Mouse (Mus musculus) heart, adult 2 months (tissue): ENCODE results near the gene Hcst. TPM values are rescaled to one million over a fixed set of nuclear protein-coding genes. Genes with fewer than 3 reads are reported as not detected.

Experiments
- DNase-seq, 2 experiments: peaks; one replicate each; pipeline ENCODE4 v3.0.0; 2021
- H3K27ac ChIP-seq: fragments of 200-600 bp; 2 replicates; pipeline ENCODE4 v1.8.1; 2022
- H3K27me3 ChIP-seq: fragments of 200-500 bp; 2 replicates; pipeline ENCODE4 v1.6.1; 2012; ENCODE audit warnings: mild to moderate bottlenecking, low read length, inconsistent platforms, mixed read lengths; ENCODE audit not compliant: control insufficient read depth, insufficient read depth
- H3K36me3 ChIP-seq: fragments of 200-500 bp; 2 replicates; pipeline ENCODE4 v1.6.1; 2012; ENCODE audit warnings: low read length, inconsistent platforms; ENCODE audit not compliant: control insufficient read depth, insufficient read depth
- H3K4me1 ChIP-seq: fragments of 200-500 bp; 2 replicates; pipeline ENCODE4 v1.6.1; 2011; ENCODE audit warnings: low read length; ENCODE audit not compliant: control insufficient read depth, insufficient read depth
- H3K4me3 ChIP-seq: fragments of 200-600 bp; 2 replicates; pipeline ENCODE4 v1.8.1; 2022
- H3K79me2 ChIP-seq: fragments of 200-500 bp; replicated peaks from 2 replicates; pipeline ENCODE4 v1.6.1; 2012; ENCODE audit warnings: mild to moderate bottlenecking, inconsistent platforms, low read length, moderate library complexity, mixed read lengths; ENCODE audit not compliant: control insufficient read depth, insufficient read depth
- H3K9ac ChIP-seq: fragments of 200-500 bp; 2 replicates; pipeline ENCODE4 v1.6.1; 2012; ENCODE audit warnings: low read depth, mild to moderate bottlenecking, control low read depth, inconsistent platforms, low read length, mixed read lengths
- CTCF ChIP-seq: fragments of 200-600 bp; IDR thresholded peaks from 2 replicates; pipeline ENCODE4 v1.8.1; 2022; ENCODE audit warnings: antibody characterized with exemption, mild to moderate bottlenecking, moderate library complexity
- EP300 ChIP-seq: fragments of 200-500 bp; IDR thresholded peaks from 2 replicates; pipeline ENCODE4 v1.6.1; 2011; ENCODE audit warnings: low read depth, low read length, control low read depth; ENCODE audit not compliant: insufficient read depth
- POLR2A ChIP-seq: fragments of 200-500 bp; IDR thresholded peaks from 2 replicates; pipeline ENCODE4 v1.6.1; 2011; ENCODE audit warnings: mild to moderate bottlenecking, low read depth, low read length, control low read depth; ENCODE audit not compliant: insufficient read depth
- WGBS: fragments of 180-500 bp; shearing (Covaris S2); methylation state at CpG from one replicate; pipeline ENCODE4 v1.1.7; 2018; 5-methylcytosine and 5-hydroxymethylcytosine counted together
- intact Hi-C: fragments of 180-260 bp; cut with DNase I; formaldehyde crosslinking; loops from one replicate; pipeline ENCODE4 v1.15.1; 2025
- long read RNA-seq: library from polyadenylated mRNA; stranded (forward); transcript quantifications from one replicate; pipeline ENCODE4 v2.0.0, GENCODE M21; 2021
- polyA plus RNA-seq: library from polyadenylated mRNA; depleted of rRNA; stranded (reverse); fragments of >200 nt; gene quantifications from 2 replicates; pipeline ENCODE4 v1.2.3, GENCODE M21; 2012; rRNA removed
- total RNA-seq, 2 experiments: library from RNA; stranded (reverse); gene quantifications; 2 replicates each; pipeline ENCODE4 v1.2.3; 2021

Hcst gene
- total RNA-seq = under 1 TPM in 1 of 2 experiments, not detected in 1; 0.59 TPM
- polyA plus RNA-seq = 4.8 TPM in 1 of 2 replicates, not detected in the other
- long read RNA-seq = 0 reads

GRCm38 (mm10) chr7:30419561-30420499 is at the start of gene Hcst:
Gene Hcst, minus strand, starts transcription at chr7:30419854.
- peak; percentile 39 to 66 for DNase-seq
- WGBS = 39% methylated on average over 10 of the region's 10 CpGs
- Histone ChIP-seq H3K9ac (no peak within 1 kb of the TSS), H3K27ac (no peak within 1 kb of the TSS; the same call in 1 of the 2 replicates), H3K36me3 (no peaks in the 10 kb centered on the region), H3K79me2 (no peaks in the 10 kb centered on the region), H3K4me3 (no peak within 1 kb of the TSS), H3K27me3 (no peaks in the 10 kb centered on the region), H3K4me1 (peaks cover 2% of the 10 kb centered on the region; the same call in 1 of the 2 replicates)
- intact Hi-C loops = no loop called here
- TF ChIP-seq POLR2A = no peak
- no peak for TF ChIP-seq CTCF
- no peak for TF ChIP-seq EP300

GRCm38 (mm10) chr7:30464816-30465300 is 45.2 kb upstream of the Hcst start:
- Histone ChIP-seq H3K27me3 (peaks cover 13% of the 10 kb centered on the region), H3K9ac (no peak overlapping the region), H3K4me3 (no peak overlapping the region), H3K36me3 (no peaks in the 10 kb centered on the region), H3K4me1 (no peaks in the 10 kb centered on the region), H3K79me2 (no peaks in the 10 kb centered on the region), H3K27ac (no peak overlapping the region)
- WGBS = 11% methylated on average over 6 of the region's 6 CpGs
- no peak for DNase-seq
- no peak for TF ChIP-seq CTCF
- no peak for TF ChIP-seq EP300
- TF ChIP-seq POLR2A = no peak
- intact Hi-C loops = no loop called here

- no peak for DNase-seq
- TF ChIP-seq CTCF = no peak
- TF ChIP-seq EP300 = no peak
- Histone ChIP-seq H3K9ac (no peak overlapping the region), H3K4me1 (no peaks in the 10 kb centered on the region), H3K27ac (no peak overlapping the region), H3K36me3 (no peaks in the 10 kb centered on the region), H3K4me3 (no peak overlapping the region), H3K79me2 (no peaks in the 10 kb centered on the region), H3K27me3 (peaks cover 13% of the 10 kb centered on the region)
- intact Hi-C loops = no loop called here
- WGBS = 12% methylated on average over 4 of the region's 4 CpGs
Observed at GRCm38 (mm10) chr7:30463996-30464395, 44.3 kb upstream of the Hcst start.

GRCm38 (mm10) chr7:30463568-30463967 is 43.9 kb upstream of the Hcst start:
- 33% methylated on average over 7 of the region's 7 CpGs for WGBS
- no peak for TF ChIP-seq EP300
- TF ChIP-seq CTCF = no peak
- TF ChIP-seq POLR2A = no peak
- Histone ChIP-seq H3K27ac (no peak overlapping the region), H3K27me3 (peaks cover 13% of the 10 kb centered on the region), H3K4me3 (no peak overlapping the region), H3K79me2 (no peaks in the 10 kb centered on the region), H3K36me3 (no peaks in the 10 kb centered on the region), H3K9ac (no peak overlapping the region), H3K4me1 (no peaks in the 10 kb centered on the region)
- intact Hi-C loops = no loop called here
- DNase-seq = no peak

DNA sequence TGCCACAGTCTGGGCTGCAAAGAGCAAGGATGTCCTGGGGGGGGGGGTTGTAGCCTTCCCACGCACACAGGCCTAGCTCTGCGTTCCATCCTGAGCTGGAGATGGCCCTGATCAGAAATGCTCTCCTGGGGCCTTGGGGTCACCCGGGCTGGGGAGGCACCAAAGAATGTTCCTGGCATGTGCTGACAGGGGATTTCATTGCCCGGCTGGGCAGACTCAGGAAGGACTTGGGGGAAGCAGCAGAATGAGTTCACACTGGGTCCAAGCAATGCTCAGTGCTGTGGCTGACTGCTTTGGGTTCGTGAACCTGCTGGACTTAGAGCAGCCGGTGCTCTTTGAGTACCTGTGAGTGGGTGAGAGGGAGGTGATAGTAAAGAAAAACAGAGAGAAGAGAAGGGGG is 39.8 kb upstream of the Hcst start:
- Histone ChIP-seq H3K27me3 (peaks cover 11% of the 10 kb centered on the region), H3K4me3 (no peak overlapping the region), H3K4me1 (no peaks in the 10 kb centered on the region), H3K27ac (no peak overlapping the region), H3K36me3 (no peaks in the 10 kb centered on the region), H3K9ac (no peak overlapping the region), H3K79me2 (no peaks in the 10 kb centered on the region)
- no peak for DNase-seq
- TF ChIP-seq CTCF (no peak), EP300 (no peak), POLR2A (no peak)
- WGBS = 28% methylated on average over 6 of the region's 6 CpGs
- intact Hi-C loops = no loop called here

DNA sequence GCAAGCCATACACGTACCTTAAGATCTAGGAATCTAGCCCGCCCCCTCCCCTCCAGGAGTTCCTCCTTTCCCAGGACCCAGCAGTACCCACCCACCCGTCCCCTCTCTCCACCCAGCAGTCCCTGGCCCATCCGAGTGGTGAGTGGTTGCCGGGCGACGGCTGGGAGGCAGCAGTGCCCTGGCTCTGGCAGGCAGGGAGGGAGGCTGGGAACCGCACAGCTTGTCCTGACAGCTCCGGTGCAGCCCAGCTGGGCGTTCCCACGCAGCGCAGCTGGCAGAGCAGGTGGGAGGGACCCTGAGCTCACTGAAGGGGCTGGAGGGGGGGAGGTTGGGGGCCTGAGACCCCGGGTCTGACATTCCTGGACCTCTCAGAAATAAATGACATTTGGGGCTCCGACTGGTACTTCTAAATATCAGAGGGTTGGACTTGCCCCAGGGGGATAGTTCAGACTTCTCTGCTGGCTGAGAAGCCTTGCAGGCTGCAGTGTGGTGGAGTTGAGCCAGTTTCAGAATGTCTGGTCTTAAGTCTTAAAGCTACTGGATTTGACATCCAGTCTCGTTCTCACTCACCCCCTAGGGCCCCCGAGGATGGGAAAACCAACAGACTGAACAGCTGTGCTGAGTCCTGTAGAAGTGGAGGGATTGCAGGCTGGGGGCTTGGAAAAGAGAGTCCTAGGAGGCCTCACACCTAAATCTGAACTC is 38.1 kb upstream of the Hcst start, which contains the start of the genes Kirrel2 and Nphs1:
Gene Kirrel2, minus strand, starts transcription at position 62 of the 702 bp plus-strand sequence.
Gene Nphs1, plus strand, starts transcription at position 687 of the 702 bp plus-strand sequence.
- no peak within 1 kb of the TSS for H3K9ac ChIP-seq
- no peaks in the 10 kb centered on the region for H3K36me3 ChIP-seq
- no peak within 1 kb of the TSS for H3K4me3 ChIP-seq
- no peak for DNase-seq
- TF ChIP-seq EP300 = no peak
- WGBS = 3% methylated on average over 16 of the region's 16 CpGs
- H3K27me3 ChIP-seq = peaks cover 19% of the 10 kb centered on the region
- H3K27ac ChIP-seq = no peak within 1 kb of the TSS
- no peaks in the 10 kb centered on the region for H3K4me1 ChIP-seq
- no peaks in the 10 kb centered on the region for H3K79me2 ChIP-seq
- intact Hi-C loops = no loop called here
